Mouse (Mus musculus): ENCODE results near the gene Reln. TPM values are rescaled to one million over a fixed set of nuclear protein-coding genes. Genes with fewer than 3 reads are reported as not detected.

The Reln gene
- polyA plus RNA-seq, 1 experiment from 2014 or later: 2.4 TPM

GRCm38 (mm10) chr5:22059251-22059650, 285.3 kb downstream of the Reln start:
- no peaks in the 10 kb centered on the region for H3K9me3 ChIP-seq (replicated peaks)
- WGBS: 90% methylated on average over 6 of the region's 6 CpGs
- DNase-seq (ENCODE audit: low spot score): no peak
- no peak overlapping the region for H3K4me3 ChIP-seq
- H3K27me3 ChIP-seq (ENCODE audit: low read depth, poor library complexity, severe bottlenecking): no peaks in the 10 kb centered on the region
- H3K27ac ChIP-seq (replicated peaks): no peak overlapping the region
- H3K36me3 ChIP-seq: no peaks in the 10 kb centered on the region
- no peaks in the 10 kb centered on the region for H3K4me1 ChIP-seq

- 94% methylated on average over 6 of the region's 6 CpGs for WGBS
- no peaks in the 10 kb centered on the region for H3K4me1 ChIP-seq
- H3K27me3 ChIP-seq (ENCODE audit: low read depth, poor library complexity, severe bottlenecking): no peaks in the 10 kb centered on the region
- H3K27ac ChIP-seq (replicated peaks): no peak overlapping the region
- H3K36me3 ChIP-seq: no peaks in the 10 kb centered on the region
- no peaks in the 10 kb centered on the region for H3K9me3 ChIP-seq (replicated peaks)
- no peak overlapping the region for H3K4me3 ChIP-seq
- DNase-seq (ENCODE audit: low spot score): no peak
Observed at GRCm38 (mm10) chr5:22041825-22042224, 302.7 kb downstream of the Reln start.

- Histone ChIP-seq H3K36me3 (no peaks in the 10 kb centered on the region), H3K27me3 (ENCODE audit: low read depth, poor library complexity, severe bottlenecking) (no peaks in the 10 kb centered on the region), H3K9me3 (replicated peaks) (no peaks in the 10 kb centered on the region), H3K27ac (replicated peaks) (no peak overlapping the region), H3K4me1 (no peaks in the 10 kb centered on the region), H3K4me3 (no peak overlapping the region)
- 93% methylated on average over 12 of the region's 12 CpGs for WGBS
- no peak for DNase-seq (ENCODE audit: low spot score)
Observed at GRCm38 (mm10) chr5:22039375-22040149, 304.9 kb downstream of the Reln start.

- 94% methylated on average over 8 of the region's 8 CpGs for WGBS
- no peaks in the 10 kb centered on the region for H3K36me3 ChIP-seq
- no peaks in the 10 kb centered on the region for H3K27me3 ChIP-seq (ENCODE audit: low read depth, poor library complexity, severe bottlenecking)
- peaks cover 11% of the 10 kb centered on the region for H3K4me1 ChIP-seq
- H3K4me3 ChIP-seq: no peak overlapping the region
- no peak overlapping the region for H3K27ac ChIP-seq (replicated peaks)
- DNase-seq (ENCODE audit: low spot score): no peak
- no peaks in the 10 kb centered on the region for H3K9me3 ChIP-seq (replicated peaks)
Observed at GRCm38 (mm10) chr5:22035201-22035600, 309.3 kb downstream of the Reln start.

- DNase-seq (ENCODE audit: low spot score): no peak
- Histone ChIP-seq H3K4me1 (peaks cover 11% of the 10 kb centered on the region), H3K4me3 (no peak overlapping the region), H3K27me3 (ENCODE audit: low read depth, poor library complexity, severe bottlenecking) (no peaks in the 10 kb centered on the region), H3K27ac (replicated peaks) (no peak overlapping the region), H3K36me3 (no peaks in the 10 kb centered on the region), H3K9me3 (replicated peaks) (no peaks in the 10 kb centered on the region)
- 91% methylated on average over 8 of the region's 8 CpGs for WGBS
Observed at GRCm38 (mm10) chr5:22033039-22033438, 311.5 kb downstream of the Reln start.

- no peak for DNase-seq (ENCODE audit: low spot score)
- no peaks in the 10 kb centered on the region for H3K27me3 ChIP-seq (ENCODE audit: low read depth, poor library complexity, severe bottlenecking)
- WGBS: 49% methylated on average over 7 of the region's 7 CpGs
- peaks cover 11% of the 10 kb centered on the region for H3K4me1 ChIP-seq
- no peaks in the 10 kb centered on the region for H3K36me3 ChIP-seq
- no peaks in the 10 kb centered on the region for H3K9me3 ChIP-seq (replicated peaks)
- H3K27ac ChIP-seq (replicated peaks): no peak overlapping the region
- no peak overlapping the region for H3K4me3 ChIP-seq
Observed at GRCm38 (mm10) chr5:22031653-22032052, 312.8 kb downstream of the Reln start.

GRCm38 (mm10) chr5:22028379-22028778, 316.1 kb downstream of the Reln start:
- H3K27ac ChIP-seq (replicated peaks): no peak overlapping the region
- H3K4me1 ChIP-seq: peaks cover 11% of the 10 kb centered on the region
- no peak overlapping the region for H3K4me3 ChIP-seq
- no peaks in the 10 kb centered on the region for H3K27me3 ChIP-seq (ENCODE audit: low read depth, poor library complexity, severe bottlenecking)
- no peaks in the 10 kb centered on the region for H3K9me3 ChIP-seq (replicated peaks)
- WGBS: 85% methylated on average over 11 of the region's 11 CpGs
- H3K36me3 ChIP-seq: no peaks in the 10 kb centered on the region
- no peak for DNase-seq (ENCODE audit: low spot score)

- DNase-seq (ENCODE audit: low spot score): no peak
- Histone ChIP-seq H3K36me3 (no peaks in the 10 kb centered on the region), H3K4me1 (peaks cover 11% of the 10 kb centered on the region), H3K9me3 (replicated peaks) (no peaks in the 10 kb centered on the region), H3K4me3 (no peak overlapping the region), H3K27me3 (ENCODE audit: low read depth, poor library complexity, severe bottlenecking) (no peaks in the 10 kb centered on the region), H3K27ac (replicated peaks) (no peak overlapping the region)
- 91% methylated on average over 6 of the region's 6 CpGs for WGBS
Observed at GRCm38 (mm10) chr5:22027240-22027875, 317.1 kb downstream of the Reln start.

- H3K27me3 ChIP-seq (ENCODE audit: low read depth, poor library complexity, severe bottlenecking): no peaks in the 10 kb centered on the region
- no peak overlapping the region for H3K4me3 ChIP-seq
- no peaks in the 10 kb centered on the region for H3K36me3 ChIP-seq
- peaks cover 1% of the 10 kb centered on the region for H3K4me1 ChIP-seq
- WGBS: 96% methylated on average over 4 of the region's 4 CpGs
- no peak for DNase-seq (ENCODE audit: low spot score)
- H3K27ac ChIP-seq (replicated peaks): no peak overlapping the region
- H3K9me3 ChIP-seq (replicated peaks): no peaks in the 10 kb centered on the region
Observed at GRCm38 (mm10) chr5:22025746-22026145, 318.8 kb downstream of the Reln start.

- 84% methylated on average over 3 of the region's 3 CpGs for WGBS
- Histone ChIP-seq H3K9me3 (replicated peaks) (no peaks in the 10 kb centered on the region), H3K36me3 (no peaks in the 10 kb centered on the region), H3K4me3 (no peak overlapping the region), H3K27me3 (ENCODE audit: low read depth, poor library complexity, severe bottlenecking) (no peaks in the 10 kb centered on the region), H3K27ac (replicated peaks) (no peak overlapping the region), H3K4me1 (no peaks in the 10 kb centered on the region)
- DNase-seq (ENCODE audit: low spot score): no peak
Observed at GRCm38 (mm10) chr5:22024108-22024507, 320.4 kb downstream of the Reln start.

- no peak overlapping the region for H3K27ac ChIP-seq (replicated peaks)
- no peak for DNase-seq (ENCODE audit: low spot score)
- H3K36me3 ChIP-seq: no peaks in the 10 kb centered on the region
- H3K27me3 ChIP-seq (ENCODE audit: low read depth, poor library complexity, severe bottlenecking): no peaks in the 10 kb centered on the region
- WGBS: 93% methylated on average over 3 of the region's 3 CpGs
- no peaks in the 10 kb centered on the region for H3K4me1 ChIP-seq
- H3K9me3 ChIP-seq (replicated peaks): no peaks in the 10 kb centered on the region
- H3K4me3 ChIP-seq: no peak overlapping the region
Observed at GRCm38 (mm10) chr5:22017896-22018295, 326.6 kb downstream of the Reln start.

GRCm38 (mm10) chr5:22014459-22014858, 330.0 kb downstream of the Reln start:
- Histone ChIP-seq H3K36me3 (no peaks in the 10 kb centered on the region), H3K27ac (replicated peaks) (no peak overlapping the region), H3K4me1 (no peaks in the 10 kb centered on the region), H3K9me3 (replicated peaks) (no peaks in the 10 kb centered on the region), H3K4me3 (no peak overlapping the region), H3K27me3 (ENCODE audit: low read depth, poor library complexity, severe bottlenecking) (no peaks in the 10 kb centered on the region)
- WGBS: 93% methylated on average over 3 of the region's 3 CpGs
- DNase-seq (ENCODE audit: low spot score): no peak

GRCm38 (mm10) chr5:22009142-22009541, 335.4 kb downstream of the Reln start:
- 92% methylated on average over 8 of the region's 8 CpGs for WGBS
- H3K36me3 ChIP-seq: no peaks in the 10 kb centered on the region
- H3K27ac ChIP-seq (replicated peaks): no peak overlapping the region
- no peaks in the 10 kb centered on the region for H3K4me1 ChIP-seq
- H3K4me3 ChIP-seq: no peak overlapping the region
- H3K27me3 ChIP-seq (ENCODE audit: low read depth, poor library complexity, severe bottlenecking): no peaks in the 10 kb centered on the region
- no peaks in the 10 kb centered on the region for H3K9me3 ChIP-seq (replicated peaks)
- no peak for DNase-seq (ENCODE audit: low spot score)

Measured in midbrain, embryonic 10.5 days (tissue).